ENCODE assay signal across 25 mouse cellular contexts in the genomic region with DNA sequence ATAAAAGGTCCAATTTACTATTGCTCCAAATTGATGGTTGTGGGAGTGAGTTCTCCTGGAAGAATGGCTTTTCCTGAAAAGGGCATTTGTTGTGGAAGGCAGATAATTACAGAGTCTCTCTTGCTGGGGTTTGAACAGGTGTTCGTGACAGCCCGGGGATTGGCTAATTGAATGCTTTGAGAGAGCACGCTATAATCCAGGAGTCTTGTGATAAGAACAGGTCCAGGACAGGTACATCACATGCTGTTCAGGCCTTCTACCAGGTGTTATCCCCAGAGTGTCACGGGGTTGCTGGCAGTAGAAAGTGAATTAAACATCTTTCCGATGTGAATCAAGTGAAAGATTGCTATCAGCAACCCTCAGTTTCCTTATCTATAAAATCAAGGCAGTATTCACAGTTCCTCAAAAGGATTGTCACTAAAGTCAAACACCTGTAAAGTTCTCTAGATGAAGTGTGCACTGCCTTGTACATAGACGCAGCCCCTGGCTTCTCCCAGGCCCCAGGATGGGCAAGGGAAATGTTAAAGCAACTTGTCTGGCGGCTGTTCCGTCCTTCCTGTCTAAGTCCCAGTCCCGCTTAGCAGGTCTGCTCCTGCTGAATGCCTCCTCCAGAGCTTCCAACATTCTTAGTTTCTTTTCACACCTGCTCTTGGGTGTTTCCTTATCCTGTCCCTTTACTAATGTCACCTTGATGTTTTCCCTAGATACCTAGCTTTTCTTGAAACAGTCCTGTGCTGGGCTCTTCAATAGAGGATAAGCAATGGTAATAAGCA. TPM values are rescaled to one million over a fixed set of nuclear protein-coding genes. Genes with fewer than 3 reads are reported as not detected.
A peak's percentile ranks its signal among the peaks of the same experiment; 100 is the strongest.
DNase-seq lines count a peak whose midpoint lies in the region; ATAC-seq lines count a peak whose summit lies in the region.
"Had no signal": no experiment of that assay in that cellular context is flagged by ENCODE, and none has a peak within 500 bp of the region (broad histone marks: within the 10 kb centered on the region; RNA-seq: fewer than 3 reads in every experiment).

No protein-coding gene starts in this region.

- H3K36me3 ChIP-seq in forebrain, embryonic 15.5 days, result no peaks in the 10 kb centered on the region
- peaks cover 42% of the 10 kb centered on the region for H3K36me3 ChIP-seq in forebrain, embryonic 13.5 days (ENCODE audit: poor library complexity, severe bottlenecking)
- H3K36me3 ChIP-seq in stomach, embryonic 15.5 days, result 0 out of 2 replicates have a peak, but pooled peaks cover 2% of the 10 kb centered on the region

- WGBS in forebrain, embryonic 15.5 days, result 62% methylated on average over 9 of the region's 9 CpGs
- 66% methylated on average over 9 of the region's 9 CpGs for WGBS in forebrain, embryonic 13.5 days
- 65% methylated on average over 9 of the region's 9 CpGs for WGBS in stomach, embryonic 15.5 days

- no peaks in the 10 kb centered on the region for H3K27me3 ChIP-seq in forebrain, embryonic 15.5 days
- no peaks in the 10 kb centered on the region for H3K27me3 ChIP-seq in forebrain, embryonic 13.5 days
- H3K27me3 ChIP-seq in stomach, embryonic 15.5 days (replicated peaks), result no peaks in the 10 kb centered on the region
- H3K27me3 ChIP-seq: limb, embryonic 13.5 days; midbrain, embryonic 13.5 days had no signal

- DNase-seq in ES-CJ7 (ENCODE audit: low read depth, low spot score), result peak; percentile 30
- peak; percentile 23 for DNase-seq in brain, adult 2 months (ENCODE audit: low read depth, low spot score)
- DNase-seq in heart, adult 11 months, result no peak
- DNase-seq in embryo, embryonic 11 days, result no peak
- DNase-seq in right cerebral cortex, postnatal 25 days, result no peak
- DNase-seq: adrenal gland, postnatal 10 days; cerebellum, adult 18-20 months; cerebellum, postnatal 10 days; heart, postnatal 14 days; kidney, adult 9 months; kidney, postnatal 10 days; liver, postnatal 0 days; lung, postnatal 4 days; thymus, adult 2 months; thymus, postnatal 36 days had no signal

- peaks cover 49% of the 10 kb centered on the region for H3K4me1 ChIP-seq in forebrain, embryonic 15.5 days
- peaks cover 52% of the 10 kb centered on the region for H3K4me1 ChIP-seq in forebrain, embryonic 13.5 days
- peaks cover 33% of the 10 kb centered on the region; the same call in 1 of the 2 replicates for H3K4me1 ChIP-seq in stomach, embryonic 15.5 days

- no peak overlapping the region for H3K4me2 ChIP-seq in forebrain, embryonic 15.5 days (replicated peaks)
- no peak overlapping the region for H3K4me2 ChIP-seq in forebrain, embryonic 13.5 days
- no peak overlapping the region for H3K4me2 ChIP-seq in stomach, embryonic 15.5 days
- H3K4me2 ChIP-seq: limb, embryonic 13.5 days; liver, embryonic 11.5 days; midbrain, embryonic 13.5 days had no signal

- H3K27ac ChIP-seq in forebrain, embryonic 15.5 days (replicated peaks), result 0 out of 2 replicates have a peak overlapping the region, but pooled peaks have one; percentile 21
- H3K27ac ChIP-seq in forebrain, embryonic 13.5 days, result no peak overlapping the region
- peak overlapping the region; percentile 68; the same call in 1 of the 2 replicates for H3K27ac ChIP-seq in stomach, embryonic 15.5 days
- H3K27ac ChIP-seq: hindbrain, embryonic 10.5 days; left cerebral cortex, adult 2 months; limb, embryonic 13.5 days; midbrain, embryonic 13.5 days had no signal

- H3K9me3 ChIP-seq in forebrain, embryonic 15.5 days, result no peaks in the 10 kb centered on the region
- H3K9me3 ChIP-seq in forebrain, embryonic 13.5 days (replicated peaks), result no peaks in the 10 kb centered on the region; the same call in 1 of the 2 replicates
- no peaks in the 10 kb centered on the region for H3K9me3 ChIP-seq in stomach, embryonic 15.5 days
- H3K9me3 ChIP-seq: hindbrain, embryonic 10.5 days; limb, embryonic 13.5 days; megakaryocyte, embryonic 14.5 days; midbrain, embryonic 13.5 days had no signal

- no peak overlapping the region for H3K4me3 ChIP-seq in forebrain, embryonic 15.5 days
- no peak overlapping the region for H3K4me3 ChIP-seq in forebrain, embryonic 13.5 days
- no peak overlapping the region for H3K4me3 ChIP-seq in stomach, embryonic 15.5 days (replicated peaks)
- H3K4me3 ChIP-seq: hindbrain, embryonic 10.5 days; left cerebral cortex, adult 2 months; limb, embryonic 13.5 days; megakaryocyte, embryonic 14.5 days; midbrain, embryonic 13.5 days had no signal

- H3K9ac ChIP-seq in forebrain, embryonic 15.5 days (replicated peaks), result no peak overlapping the region
- no peak overlapping the region for H3K9ac ChIP-seq in forebrain, embryonic 13.5 days
- H3K9ac ChIP-seq in stomach, embryonic 15.5 days, result no peak overlapping the region
- H3K9ac ChIP-seq: limb, embryonic 13.5 days; liver, postnatal 0 days; midbrain, embryonic 13.5 days had no signal

- ATAC-seq in forebrain, embryonic 15.5 days (replicated peaks), result no peak
- no peak for ATAC-seq in forebrain, embryonic 13.5 days
- ATAC-seq in stomach, embryonic 15.5 days (ENCODE audit: insufficient read depth, low FRiP score, low read depth), result no peak
- ATAC-seq: hindbrain, embryonic 16.5 days; liver, postnatal 0 days; midbrain, embryonic 13.5 days had no signal

RNA-seq across cellular contexts. Expression of a gene that starts 40.0 kb away (rescaled TPM):
- polyA plus RNA-seq in forebrain, embryonic 15.5 days (2015; fragmentation: Nextera tagmentation; extraction: Ambion mirVana), result 74.4 and 75.6 TPM in 2 replicates
- polyA plus RNA-seq in forebrain, embryonic 13.5 days (2015; fragmentation: Nextera tagmentation; extraction: Ambion mirVana), result 85.7 and 87.9 TPM in 2 replicates
- polyA plus RNA-seq in stomach, embryonic 15.5 days (2015; fragmentation: Nextera tagmentation; extraction: Ambion mirVana), result 61.7 and 62.9 TPM in 2 replicates

Comparison
In these comparisons a context has a peak if more than half of its experiments do, and no peak if none do; other contexts are left out.
1. DNase-seq: peak in ES-CJ7 (single experiment) and brain, adult 2 months (single experiment); none in heart, adult 11 months (single experiment), embryo, embryonic 11 days (single experiment) and right cerebral cortex, postnatal 25 days (single experiment).